Mouse (Mus musculus) ES-E14 (cell line): ENCODE measurements at regions not wholly inside any gene's neighbourhood (a gene's known extent, or its start where the extent isn't known, plus 50 kb on each side); places are given as distances from the start of the nearest gene placed in this dataset.
"Not testable (repeated sequence)": the region's sequence is repeated elsewhere in the genome, so short reads cannot be mapped to it uniquely, and the experiment has no call there.

ENCODE experiments used
- DNase-seq: peaks from one replicate; pipeline ENCODE4 v3.0.0-alpha.2; 2013; ENCODE audit warnings: low read depth, low spot score
- H3K27ac ChIP-seq: 2 replicates; pipeline ENCODE4 v1.5.1; 2012; ENCODE audit warnings: low read depth, mild to moderate bottlenecking, low read length, moderate library complexity, mixed read lengths; ENCODE audit not compliant: poor library complexity, insufficient read depth, severe bottlenecking
- H3K36me3 ChIP-seq: 2 replicates; pipeline ENCODE4 v1.6.1; 2012; ENCODE audit warnings: mild to moderate bottlenecking, low read length, moderate library complexity, mixed read lengths; ENCODE audit not compliant: control insufficient read depth, poor library complexity, insufficient read depth, severe bottlenecking
- H3K4me1 ChIP-seq, 2 experiments: fragments of 150-350 bp in 1 of 2; sonication (generic) in 1 of 2; 2 replicates each; pipeline ENCODE4 v1.6.1; 2012; ENCODE audit warnings: low read length in 2 of 2, mild to moderate bottlenecking in 1 of 2, mixed read lengths in 1 of 2; ENCODE audit not compliant: control insufficient read depth in 2 of 2, insufficient read depth in 2 of 2, poor library complexity in 1 of 2
- H3K4me3 ChIP-seq, 2 experiments: fragments of 150-350 bp in 1 of 2; sonication (generic) in 1 of 2; 2 replicates each; pipeline ENCODE4 v1.5.1; 2012; ENCODE audit warnings: low read length in 2 of 2, low read depth in 1 of 2, mild to moderate bottlenecking in 1 of 2, mixed read lengths in 1 of 2; ENCODE audit not compliant: insufficient read depth in 1 of 2, poor library complexity in 1 of 2, severe bottlenecking in 1 of 2
- H3K9ac ChIP-seq: 2 replicates; pipeline ENCODE4 v1.6.1; 2012; ENCODE audit warnings: low read depth, mild to moderate bottlenecking, low read length, mixed read lengths; ENCODE audit not compliant: poor library complexity, insufficient read depth, severe bottlenecking
- H3K9me3 ChIP-seq: fragments of 150-350 bp; sonication (generic); 2 replicates; pipeline ENCODE4 v1.6.1; 2012; ENCODE audit warnings: low read depth, mild to moderate bottlenecking, low read length; ENCODE audit not compliant: control insufficient read depth, insufficient read depth
- CHD2 ChIP-seq: IDR thresholded peaks from 2 replicates; pipeline ENCODE4 v1.6.1; 2014; ENCODE audit warnings: mild to moderate bottlenecking, low read depth, low read length, inconsistent platforms
- HCFC1 ChIP-seq: IDR thresholded peaks from 2 replicates; pipeline ENCODE4 v1.6.1; 2012; ENCODE audit warnings: low read length, inconsistent platforms, borderline replicate concordance; ENCODE audit not compliant: insufficient read depth
- MAFK ChIP-seq: IDR thresholded peaks from 2 replicates; pipeline ENCODE4 v1.6.1; 2014; ENCODE audit warnings: mild to moderate bottlenecking, low read depth, low read length, inconsistent platforms; ENCODE audit not compliant: insufficient read depth
- ZC3H11A ChIP-seq: IDR thresholded peaks from 2 replicates; pipeline ENCODE4 v1.6.1; 2012; ENCODE audit warnings: low read depth, mild to moderate bottlenecking, inconsistent platforms, low read length, borderline replicate concordance
- ZNF384 ChIP-seq: IDR thresholded peaks from 2 replicates; pipeline ENCODE4 v1.6.1; 2012; ENCODE audit warnings: low read depth, low read length, inconsistent platforms
- in situ Hi-C, 2 experiments: fragments of 600-800 bp; cut with MboI; formaldehyde crosslinking; loops; one replicate each; pipeline ENCODE4 v1.15.1; 2025; ENCODE audit warnings: low sequenced_read_pairs in 2 of 2, inconsistent platforms in 1 of 2; ENCODE audit not compliant: unreplicated experiment in 2 of 2

GRCm38 (mm10) chr11:7796373-7796772 lies 582.6 kb upstream of the Igfbp3 start:
- no peak for DNase-seq
- Histone ChIP-seq H3K9me3 (no peaks in the 10 kb centered on the region), H3K4me3 (no peak overlapping the region), H3K9ac (no peak overlapping the region), H3K27ac (no peak overlapping the region), H3K36me3 (no peaks in the 10 kb centered on the region), H3K4me1 (no peaks in the 10 kb centered on the region)
- in situ Hi-C loops = no loop called here
- TF ChIP-seq CHD2 = no peak
- no peak for TF ChIP-seq MAFK
- TF ChIP-seq HCFC1 = no peak
- no peak for TF ChIP-seq ZC3H11A
- no peak for TF ChIP-seq ZNF384

DNA sequence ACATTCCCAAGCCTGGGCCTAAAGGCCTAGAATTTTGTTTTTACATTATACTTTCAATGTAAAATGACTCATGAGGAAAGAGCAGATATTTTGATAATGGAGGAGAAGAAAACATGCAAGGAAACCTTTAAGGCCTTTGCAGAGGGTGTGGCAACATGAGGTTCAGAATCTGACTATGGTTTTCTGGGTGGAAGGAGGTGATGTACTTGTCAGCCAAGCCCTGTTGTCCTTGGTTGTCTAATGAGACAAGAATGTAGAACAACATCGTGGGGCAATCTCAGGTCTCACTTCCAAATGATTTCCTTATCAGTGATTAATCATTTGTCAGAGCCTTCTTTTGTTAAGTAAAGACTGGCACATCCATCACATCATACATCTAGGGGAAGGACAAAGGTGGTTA lies 580.5 kb upstream of the Igfbp3 start:
- Histone ChIP-seq H3K36me3 (no peaks in the 10 kb centered on the region), H3K4me3 (no peak overlapping the region), H3K27ac (no peak overlapping the region), H3K9me3 (no peaks in the 10 kb centered on the region), H3K4me1 (no peaks in the 10 kb centered on the region), H3K9ac (no peak overlapping the region)
- DNase-seq = no peak
- in situ Hi-C loops = no loop called here
- no peak for TF ChIP-seq ZNF384

GRCm38 (mm10) chr11:7780476-7781112 lies 566.9 kb upstream of the Igfbp3 start:
- DNase-seq = no peak
- H3K4me1 ChIP-seq = peaks cover 0 to 4% of the 10 kb centered on the region in 2 experiments; a peak in 1 of 4 replicates
- TF ChIP-seq CHD2 (no peak), MAFK (no peak), ZC3H11A (no peak), ZNF384 (no peak), HCFC1 (no peak)
- no peak overlapping the region for H3K27ac ChIP-seq
- in situ Hi-C loops = no loop called here
- H3K9ac ChIP-seq = no peak overlapping the region
- no peak overlapping the region for H3K4me3 ChIP-seq
- no peaks in the 10 kb centered on the region for H3K9me3 ChIP-seq
- H3K36me3 ChIP-seq = no peaks in the 10 kb centered on the region

GRCm38 (mm10) chr11:7775361-7775760 lies 561.6 kb upstream of the Igfbp3 start:
- in situ Hi-C loops, H3K4me1 ChIP-seq: not testable (repeated sequence)

DNA sequence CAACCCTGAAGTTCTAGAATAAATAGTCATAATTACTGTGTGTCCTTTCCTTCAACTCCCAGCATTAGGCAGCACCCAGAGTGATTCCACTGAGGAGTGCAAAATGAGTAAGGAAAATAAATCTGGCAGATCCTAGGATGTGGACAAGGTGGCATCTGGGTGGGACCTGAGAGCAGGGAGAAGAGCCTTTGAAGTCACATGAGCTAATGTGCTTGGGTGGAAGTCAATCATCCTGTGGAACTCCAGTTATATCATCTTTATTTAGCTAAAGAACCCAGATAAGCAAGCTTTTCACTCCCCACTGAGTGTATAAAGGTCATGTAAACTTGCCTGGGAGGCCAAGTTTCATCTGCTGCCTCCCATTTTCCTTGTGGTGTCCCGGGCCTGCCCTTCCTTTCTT lies 551.6 kb upstream of the Igfbp3 start:
- H3K4me3 ChIP-seq = no peak overlapping the region
- H3K9me3 ChIP-seq = no peaks in the 10 kb centered on the region
- no peak for TF ChIP-seq ZC3H11A
- TF ChIP-seq HCFC1 = no peak
- TF ChIP-seq CHD2 = no peak
- TF ChIP-seq ZNF384 = no peak
- no peak for TF ChIP-seq MAFK
- no peak overlapping the region for H3K9ac ChIP-seq
- H3K27ac ChIP-seq = no peak overlapping the region
- DNase-seq = no peak
- in situ Hi-C loops = no loop called here
- no peaks in the 10 kb centered on the region for H3K36me3 ChIP-seq
- no peaks in the 10 kb centered on the region for H3K4me1 ChIP-seq

More at GRCm38 (mm10) chr11:7775361-7775760, 561.6 kb upstream of the Igfbp3 start:
- not testable (repeated sequence) for H3K9me3 ChIP-seq, H3K9ac ChIP-seq, H3K36me3 ChIP-seq, H3K4me3 ChIP-seq, DNase-seq, H3K27ac ChIP-seq
